ENCODE assay signal across 8 mouse cellular contexts in genomic region chr6:136920320-136921257, GRCm38 (mm10). TPM values are rescaled to one million over a fixed set of nuclear protein-coding genes. Genes with fewer than 3 reads are reported as not detected.
DNase-seq lines count a peak whose midpoint lies in the region; ATAC-seq and TF ChIP-seq lines count a peak whose summit lies in the region.

No protein-coding gene starts in this region.

- no peaks in the 10 kb centered on the region for H3K4me1 ChIP-seq in hindbrain, embryonic 13.5 days (replicated peaks)
- H3K4me1 ChIP-seq in lung, postnatal 0 days (ENCODE audit: insufficient read depth, low read depth, low read length), result no peaks in the 10 kb centered on the region

- no peak overlapping the region for H3K4me3 ChIP-seq in hindbrain, embryonic 13.5 days
- H3K4me3 ChIP-seq in lung, postnatal 0 days (ENCODE audit: low read depth, low read length), result no peak overlapping the region

- CTCF ChIA-PET in Patski (lab: Charles Lee), result interaction anchor here (0.7 to 2.4 kb wide), 15 partner anchors 10 to 64 kb away, joined by 3 to 12 read pairs (median 4); no protein-coding TSS in a partner anchor

- no peaks in the 10 kb centered on the region for H3K36me3 ChIP-seq in hindbrain, embryonic 13.5 days
- no peaks in the 10 kb centered on the region for H3K36me3 ChIP-seq in lung, postnatal 0 days (ENCODE audit: insufficient read depth, low read length)

- H3K9ac ChIP-seq in hindbrain, embryonic 13.5 days, result no peak overlapping the region
- no peak overlapping the region for H3K9ac ChIP-seq in lung, postnatal 0 days (replicated peaks; ENCODE audit: low read depth)

- no peaks in the 10 kb centered on the region for H3K27me3 ChIP-seq in Patski
- H3K27me3 ChIP-seq in hindbrain, embryonic 13.5 days, result 0 out of 2 replicates have a peak, but pooled peaks cover 2% of the 10 kb centered on the region
- H3K27me3 ChIP-seq in lung, postnatal 0 days (replicated peaks; ENCODE audit: insufficient read depth, low read length), result no peaks in the 10 kb centered on the region

- POLR2A ChIA-PET in Patski (lab: Charles Lee), result interaction anchor here (0.9 to 1.0 kb wide), 2 partner anchors 19 to 116 kb away, joined by 3 read pairs; partner anchors contain the start of gene Hist4h4

- DNase-seq in Patski (ENCODE audit: low read depth, low spot score), result no peak
- peak; percentile 61 for DNase-seq in cerebellum, adult 9-10 months
- DNase-seq in layer of hippocampus, adult 9-11 months, result peak; percentile 66
- peak; percentile 85 for DNase-seq in lung, postnatal 0 days (ENCODE audit: low spot score)
- DNase-seq in right cerebral cortex, adult 2 months (ENCODE audit: low spot score in 2 of 2), result peak; percentile 87 to 89
- DNase-seq in urinary bladder, postnatal 25 days (ENCODE audit: low spot score), result peak; percentile 75

- no peak overlapping the region for H3K4me2 ChIP-seq in hindbrain, embryonic 13.5 days
- no peak overlapping the region for H3K4me2 ChIP-seq in lung, postnatal 0 days (replicated peaks; ENCODE audit: low read depth, low read length)

- no peak for TF ChIP-seq EP300 in lung, postnatal 0 days (IDR thresholded peaks at IDR 0.05)

- TF ChIP-seq CTCF in Patski (IDR thresholded peaks at IDR 0.05), result peak; percentile 67
- TF ChIP-seq CTCF in lung, postnatal 0 days (IDR thresholded peaks at IDR 0.05), result peak; percentile 90

- ATAC-seq in Patski, result peak; percentile 47
- ATAC-seq in frontal cortex, adult (ENCODE audit: low TSS enrichment), result peak; percentile 90
- 0 out of 2 replicates have a peak, but pooled peaks have one; percentile 32 for ATAC-seq in hindbrain, embryonic 13.5 days (ENCODE audit: low FRiP score)
- peak; percentile 48; the same call in 1 of the 2 replicates for ATAC-seq in lung, postnatal 0 days

- in situ Hi-C loops in Patski (cut with MboI; ENCODE audit: low pct_unique_long_range_greater_than_20kb), result loop anchor here (5.0 kb wide), 1 partner anchor 47 kb away; no protein-coding TSS in a partner anchor

- no peak overlapping the region for H3K27ac ChIP-seq in hindbrain, embryonic 13.5 days
- no peak overlapping the region for H3K27ac ChIP-seq in lung, postnatal 0 days (ENCODE audit: low read length)

- WGBS in hindbrain, embryonic 13.5 days, result 46% methylated on average over 16 of the region's 16 CpGs
- 33% methylated on average over 16 of the region's 16 CpGs for WGBS in lung, postnatal 0 days

- H3K9me3 ChIP-seq in hindbrain, embryonic 13.5 days, result no peaks in the 10 kb centered on the region
- H3K9me3 ChIP-seq in lung, postnatal 0 days (ENCODE audit: low read length), result no peaks in the 10 kb centered on the region

RNA-seq across cellular contexts. Expression of gene Erp27, which starts 1.4 kb away (rescaled TPM):
- 0.30 TPM for polyA plus RNA-seq in Patski (2021)
- polyA plus RNA-seq in hindbrain, embryonic 13.5 days (2015; fragmentation: Nextera tagmentation; extraction: Ambion mirVana), result not detected in 2 replicates
- 0.61 and 0.74 TPM in 2 replicates for polyA plus RNA-seq in lung, postnatal 0 days (2015; fragmentation: Nextera tagmentation; extraction: Ambion mirVana)

RNA-seq across cellular contexts. Expression of gene Pde6h, which starts 3.0 kb away (rescaled TPM):
- polyA plus RNA-seq in Patski (2021), result 1.3 TPM
- not detected in 2 replicates for polyA plus RNA-seq in hindbrain, embryonic 13.5 days (2015; fragmentation: Nextera tagmentation; extraction: Ambion mirVana)
- polyA plus RNA-seq in lung, postnatal 0 days (2015; fragmentation: Nextera tagmentation; extraction: Ambion mirVana), result 0.27 and 0.60 TPM in 2 replicates

RNA-seq across cellular contexts. Expression of gene Arhgdib, which starts 21.1 kb away (rescaled TPM):
- polyA plus RNA-seq in Patski (2021), result 11.6 TPM
- polyA plus RNA-seq in hindbrain, embryonic 13.5 days (2015; fragmentation: Nextera tagmentation; extraction: Ambion mirVana), result 16.7 and 19.2 TPM in 2 replicates
- 68.4 and 70.8 TPM in 2 replicates for polyA plus RNA-seq in lung, postnatal 0 days (2015; fragmentation: Nextera tagmentation; extraction: Ambion mirVana)

RNA-seq across cellular contexts. Expression of gene Mgp, which starts 45.0 kb away (rescaled TPM):
- 0.68 TPM for polyA plus RNA-seq in Patski (2021)
- 13.6 and 16.2 TPM in 2 replicates for polyA plus RNA-seq in hindbrain, embryonic 13.5 days (2015; fragmentation: Nextera tagmentation; extraction: Ambion mirVana)
- polyA plus RNA-seq in lung, postnatal 0 days (2015; fragmentation: Nextera tagmentation; extraction: Ambion mirVana), result 1,533 and 1,851 TPM in 2 replicates

Comparison
In these comparisons a context has a peak if more than half of its experiments do, and no peak if none do; other contexts are left out.
1. ATAC-seq: peak in every context shown above with its lines; median percentile 90 in frontal cortex, adult; 48 in lung, postnatal 0 days; 47 in Patski; 32 in hindbrain, embryonic 13.5 days.